Mouse (Mus musculus): ENCODE measurements around the gene Sirt7. TPM values are rescaled to one million over a fixed set of nuclear protein-coding genes. Genes with fewer than 3 reads are reported as not detected.

The Sirt7 gene
- total RNA-seq, 2 experiments from 2014 or later = 6.5 to 9.2 TPM

GRCm38 (mm10) chr11:120582268-120582981 lies 42.6 kb downstream of the Sirt7 start:
- no peak for DNase-seq

DNA sequence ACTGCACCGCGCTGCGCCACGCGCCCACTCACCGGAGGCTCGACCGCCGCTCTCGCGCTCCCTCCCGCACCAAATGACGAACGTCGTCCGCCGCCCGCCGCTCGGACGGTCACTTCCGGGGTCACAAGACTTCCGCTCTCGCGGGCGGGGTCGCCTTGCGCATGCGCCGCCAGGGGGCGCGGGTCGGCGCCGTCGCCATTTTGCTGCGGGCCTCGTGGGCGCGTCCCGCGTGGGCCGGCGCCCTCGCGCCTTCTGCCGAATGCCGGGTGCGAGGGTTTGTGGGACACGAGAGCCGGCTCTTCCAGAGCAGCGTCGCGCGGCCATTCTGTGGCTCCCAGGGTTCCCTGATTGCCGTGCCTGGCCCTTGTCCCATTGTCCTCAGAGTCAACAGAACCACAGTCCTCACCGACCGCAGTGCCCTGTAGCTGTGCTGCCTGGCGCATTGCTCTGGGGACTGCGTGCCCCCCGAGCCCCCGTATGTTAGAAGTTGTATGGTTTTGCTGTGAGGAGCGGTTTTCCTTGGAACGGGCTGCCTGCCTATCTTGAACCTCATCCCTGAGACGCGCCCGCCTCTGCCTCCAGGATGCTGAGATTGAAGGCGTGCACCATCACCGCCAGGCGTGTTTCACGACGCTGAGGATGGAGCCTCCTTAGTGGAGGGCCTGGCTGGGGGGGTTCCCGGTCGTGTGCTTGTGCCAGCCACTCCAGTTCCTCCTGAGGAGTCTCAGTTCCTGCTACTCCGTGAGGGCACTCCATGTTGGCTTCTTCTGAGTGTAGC lies 43.4 kb downstream of the Sirt7 start, which contains the start of gene Arhgdia:
Gene Arhgdia (minus strand): TSS at position 135 of the 778 bp plus-strand sequence.
- DNase-seq = peak; percentile 92

DNA sequence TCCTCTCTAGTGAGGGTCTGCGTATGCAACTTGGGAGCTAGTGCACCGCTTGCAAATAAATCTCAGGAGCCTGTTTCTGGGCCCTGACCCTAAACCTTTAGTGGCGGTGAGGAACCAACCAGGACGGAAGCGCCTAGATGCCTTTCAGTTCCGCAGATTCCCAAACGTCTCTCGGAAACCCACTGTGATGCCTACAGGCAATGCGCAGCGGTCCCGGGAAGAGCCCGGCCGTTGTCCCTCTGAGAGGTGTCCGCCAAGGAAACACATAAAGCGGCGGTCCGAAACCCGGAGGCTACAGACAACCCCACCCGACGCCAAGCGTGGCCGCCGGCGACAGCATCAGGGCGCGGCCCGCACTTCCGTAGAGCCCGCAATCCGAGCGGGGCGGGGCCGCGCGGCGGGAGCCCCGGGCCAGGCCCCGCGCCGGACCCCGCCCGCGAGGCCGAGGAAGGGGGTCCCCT lies 44.1 kb downstream of the Sirt7 start:
- peak; percentile 48 for DNase-seq

DNA sequence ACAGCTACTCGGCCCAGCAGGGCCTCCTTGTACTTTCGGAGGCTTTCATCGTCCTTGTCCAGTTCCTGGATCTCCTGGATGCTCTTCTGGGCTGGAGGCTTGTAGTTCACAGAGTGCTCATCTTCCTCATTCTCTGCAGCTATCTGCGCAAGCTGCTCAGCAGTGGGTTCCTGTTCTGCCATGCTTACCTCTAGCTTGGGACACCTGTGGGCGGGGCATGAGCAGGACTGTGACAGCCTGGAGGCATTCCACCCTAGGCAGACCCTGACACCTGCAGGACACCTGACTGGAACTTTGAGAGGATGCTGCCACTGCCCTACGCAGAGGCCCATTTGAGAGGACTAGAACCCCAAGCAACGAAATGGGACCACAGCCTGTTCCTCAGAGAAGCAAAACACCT lies 44.9 kb downstream of the Sirt7 start:
- DNase-seq = no peak

DNA sequence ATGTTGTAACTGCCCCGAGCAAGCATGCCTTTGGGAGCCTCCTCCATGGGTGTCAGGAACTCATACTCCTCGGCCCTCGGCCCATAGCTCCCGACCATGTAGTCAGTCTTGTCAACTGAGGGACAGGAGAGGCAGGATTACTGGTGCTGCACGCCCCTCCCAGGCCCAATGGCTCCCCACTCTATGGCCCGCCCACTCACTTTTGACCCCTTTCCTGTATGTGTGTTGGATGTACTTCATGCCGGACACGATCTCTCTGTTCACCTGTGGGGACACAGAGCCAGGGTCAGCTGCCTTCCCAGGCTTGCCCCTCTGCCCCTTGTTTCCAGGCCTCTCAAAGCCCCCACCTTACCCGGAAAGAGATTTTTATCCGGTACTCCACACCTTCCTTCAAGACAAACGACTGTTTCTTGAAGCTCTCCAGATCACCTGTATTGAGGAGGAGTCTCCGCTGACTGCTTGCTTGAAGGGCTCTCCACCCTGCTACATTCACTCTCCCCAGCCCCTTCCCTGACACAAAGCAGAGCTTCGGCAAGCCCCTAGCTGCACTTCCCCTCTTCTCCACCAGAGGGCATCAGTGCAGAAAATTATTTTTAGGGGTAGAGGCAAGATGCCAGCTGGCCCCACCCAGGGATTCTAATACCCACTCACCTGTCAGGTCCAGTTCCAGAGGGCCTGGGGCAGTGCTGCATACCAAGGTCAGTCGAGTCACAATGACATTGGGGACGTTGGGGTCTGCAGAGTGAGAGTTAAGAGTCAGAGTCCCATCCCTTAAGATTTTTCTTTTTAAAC lies 45.5 kb downstream of the Sirt7 start:
- DNase-seq = peak; percentile 81

DNA sequence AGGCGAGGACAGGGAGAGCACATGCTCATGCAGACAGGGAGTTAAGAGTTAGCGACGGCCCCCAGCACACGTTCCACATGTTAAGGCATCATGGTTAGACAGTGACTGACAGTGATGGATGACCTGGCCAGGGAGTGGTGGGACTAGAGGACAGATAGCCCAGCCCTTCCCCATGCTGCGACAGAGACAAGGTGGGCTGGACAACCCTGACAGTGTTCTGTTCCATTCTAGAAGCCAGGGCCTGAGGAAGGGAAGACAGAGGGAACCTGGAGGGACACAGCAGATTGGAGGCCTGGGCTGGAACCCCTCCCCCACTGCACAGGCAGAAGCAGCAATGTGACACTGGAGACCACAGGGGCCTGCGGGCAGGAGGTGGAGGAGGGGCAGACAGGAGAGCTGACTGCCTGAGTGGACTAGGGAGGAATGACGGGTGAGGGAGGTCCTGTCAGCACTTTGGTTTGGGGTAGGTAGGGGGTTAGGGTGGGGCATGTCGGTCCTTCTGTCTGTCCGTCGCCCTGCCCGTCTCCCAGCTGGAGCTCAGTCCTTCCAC lies 46.3 kb downstream of the Sirt7 start:
- DNase-seq = no peak

DNA sequence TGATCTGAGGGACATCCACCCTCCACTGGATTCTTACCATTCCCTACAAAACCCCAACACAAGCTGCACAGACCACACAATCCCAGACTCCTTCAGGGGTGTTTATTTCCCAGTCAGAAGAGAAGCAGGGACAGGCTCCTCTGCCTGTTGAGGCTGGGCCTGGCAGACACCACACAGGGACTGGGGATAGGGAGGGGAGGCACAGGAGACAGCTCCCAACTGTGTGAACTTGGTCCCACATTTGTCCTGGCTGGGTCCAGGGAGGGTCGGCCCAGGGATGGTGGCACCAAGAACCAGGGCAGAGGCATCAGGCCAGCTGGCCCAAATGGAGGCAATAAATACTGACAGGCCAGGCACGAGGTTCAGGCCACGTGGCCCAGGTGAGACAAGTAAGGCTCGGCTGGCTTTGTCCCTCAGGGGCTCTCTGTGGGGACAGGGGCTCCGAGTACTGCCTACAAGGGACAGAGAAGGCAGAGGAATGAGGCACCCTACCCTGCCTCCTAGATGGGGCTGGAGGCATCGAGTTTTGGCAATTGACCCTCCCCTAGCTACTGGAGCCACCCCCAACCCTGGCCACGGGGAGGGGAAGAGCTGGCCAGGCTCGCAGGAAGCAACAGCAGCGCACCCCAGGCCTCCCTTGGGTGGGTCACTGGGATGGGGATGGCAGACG lies 46.9 kb downstream of the Sirt7 start:
- no peak for DNase-seq

DNA sequence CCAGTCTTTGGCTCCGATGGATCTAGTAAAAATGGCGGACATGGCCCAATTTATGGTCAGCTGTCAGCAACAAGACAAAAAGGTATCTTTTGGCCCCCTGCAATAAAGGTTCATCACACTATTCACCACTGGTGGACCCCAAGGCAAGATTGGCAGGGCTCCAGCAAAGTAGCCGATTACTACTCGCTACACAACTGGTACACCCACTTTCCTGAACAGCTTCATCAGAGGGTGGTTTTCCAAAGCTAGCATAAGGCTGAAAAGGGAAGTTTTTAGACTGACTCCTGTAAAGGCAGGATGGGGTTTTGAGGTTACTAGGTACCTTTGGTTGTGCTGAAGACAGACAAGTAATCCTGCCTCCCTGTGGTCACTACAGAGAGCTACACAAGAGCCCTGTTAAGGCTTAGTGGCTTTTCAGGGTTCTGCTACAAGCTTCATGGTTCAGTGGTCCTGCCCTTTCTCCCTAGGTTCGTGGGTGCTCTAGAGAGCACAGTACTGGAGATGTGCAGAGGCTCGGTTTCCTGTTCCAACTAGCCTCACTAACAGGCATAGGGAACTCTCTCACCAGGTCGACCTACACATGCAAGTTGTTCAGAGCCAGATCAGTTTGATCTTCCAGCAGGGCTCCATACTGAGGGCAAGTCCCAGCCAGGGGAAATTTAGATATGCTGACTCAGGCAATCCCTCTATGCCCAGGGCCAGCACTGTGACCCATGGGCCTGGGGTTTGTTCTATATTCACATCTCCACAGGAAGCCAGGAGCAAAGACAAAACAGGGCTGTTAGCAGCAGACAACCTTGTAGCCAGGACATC lies 47.6 kb downstream of the Sirt7 start:
- no peak for DNase-seq

DNA sequence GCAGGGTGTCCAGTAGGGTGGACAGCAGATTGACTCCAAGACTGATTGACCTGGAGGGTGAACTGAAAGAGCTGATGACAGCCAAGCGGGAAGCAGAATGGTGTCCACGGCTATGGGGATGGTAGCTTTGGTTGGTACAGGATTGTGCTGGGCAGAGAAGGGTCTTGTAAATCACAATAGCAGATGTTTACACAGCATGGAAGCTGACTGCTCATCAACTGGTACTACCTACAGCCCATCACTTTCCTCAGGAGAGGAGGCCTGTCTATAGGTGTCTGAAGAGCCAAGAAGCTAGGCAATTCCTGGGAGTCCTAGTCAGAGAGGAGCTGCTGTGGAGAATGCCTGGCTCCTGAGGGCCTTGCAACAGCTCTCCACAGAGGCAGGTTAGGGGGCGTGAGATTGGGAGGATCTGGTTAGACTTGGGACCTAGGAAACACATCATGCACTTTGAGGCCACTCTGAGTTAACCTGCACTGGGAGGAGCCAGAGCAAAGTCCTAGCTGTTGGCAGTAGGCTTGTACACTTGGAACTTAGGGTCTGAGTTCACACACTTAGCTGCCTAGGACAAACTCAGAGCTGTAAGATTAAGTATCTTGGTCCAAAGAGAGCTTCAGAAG lies 48.6 kb downstream of the Sirt7 start:
- no peak for DNase-seq

GRCm38 (mm10) chr11:120575940-120576339 lies 49.1 kb downstream of the Sirt7 start:
- no peak for DNase-seq

DNA sequence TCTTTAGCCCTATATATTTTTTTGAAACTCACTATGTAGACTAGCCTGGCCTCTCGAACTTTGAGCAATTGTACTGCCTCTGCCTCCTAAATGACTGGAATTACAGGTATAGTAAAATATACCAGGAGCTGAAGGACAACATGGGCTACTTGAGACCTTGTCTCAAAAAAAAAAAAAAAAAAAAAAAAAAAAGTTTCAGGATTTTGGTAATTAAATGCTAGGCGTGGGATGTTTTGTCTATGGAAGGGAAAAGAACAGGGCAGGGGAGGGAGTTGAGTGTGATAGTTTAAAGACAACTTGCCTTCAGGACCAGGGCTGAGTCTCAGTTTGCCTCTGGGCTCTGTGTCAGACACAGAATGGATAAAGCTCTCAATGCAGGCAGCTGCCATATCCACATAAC lies 50.0 kb downstream of the Sirt7 start:
- no peak for DNase-seq

DNA sequence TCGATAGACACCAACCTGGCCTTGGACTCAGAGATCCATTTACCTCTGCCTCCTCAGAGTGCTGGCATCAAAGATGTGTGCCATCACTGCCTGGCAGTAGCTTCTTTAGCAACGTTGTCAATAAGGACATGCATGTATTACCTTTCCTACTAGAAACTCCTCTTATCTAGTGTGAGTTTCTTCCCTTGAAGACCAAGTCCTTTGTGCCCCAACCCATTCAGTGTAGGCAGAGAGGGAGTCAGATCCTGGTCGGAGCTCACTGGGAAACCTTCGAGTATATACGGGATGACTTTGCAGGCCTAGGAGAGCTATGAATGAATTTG lies 50.8 kb downstream of the Sirt7 start:
- no peak for DNase-seq

DNA sequence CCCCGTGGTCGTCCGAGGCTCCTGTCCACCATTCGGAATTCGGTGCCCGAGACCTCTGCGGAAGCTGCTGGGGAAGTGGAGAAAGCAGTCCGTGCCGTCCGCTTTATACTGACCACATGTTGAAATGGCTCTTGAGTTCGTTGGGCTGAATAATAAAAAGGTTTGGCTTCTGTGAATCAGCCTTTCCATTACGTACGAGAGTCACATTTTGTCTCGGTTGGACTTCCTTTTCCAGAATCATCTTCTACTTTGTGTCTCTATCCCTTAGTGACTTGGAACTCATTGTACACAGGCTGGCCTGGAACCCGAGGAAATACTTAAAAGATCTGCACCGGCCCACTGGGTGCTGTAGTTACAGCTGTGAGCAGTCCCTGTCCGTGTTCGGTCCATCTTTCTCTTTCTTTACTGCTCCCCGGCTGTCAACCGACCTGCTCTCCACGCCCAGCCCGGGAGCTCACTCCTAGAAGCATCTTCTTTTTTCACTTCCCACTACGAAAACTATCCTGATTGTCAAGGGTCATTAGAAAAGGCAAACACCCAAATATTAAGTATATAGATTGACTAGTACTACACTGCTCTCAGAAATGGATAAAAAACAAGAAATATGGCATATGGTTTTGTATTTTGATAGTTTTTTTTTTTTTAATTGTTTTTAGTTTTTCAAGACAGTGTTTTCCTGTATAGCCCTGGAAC lies 51.3 kb downstream of the Sirt7 start:
- no peak for DNase-seq

DNA sequence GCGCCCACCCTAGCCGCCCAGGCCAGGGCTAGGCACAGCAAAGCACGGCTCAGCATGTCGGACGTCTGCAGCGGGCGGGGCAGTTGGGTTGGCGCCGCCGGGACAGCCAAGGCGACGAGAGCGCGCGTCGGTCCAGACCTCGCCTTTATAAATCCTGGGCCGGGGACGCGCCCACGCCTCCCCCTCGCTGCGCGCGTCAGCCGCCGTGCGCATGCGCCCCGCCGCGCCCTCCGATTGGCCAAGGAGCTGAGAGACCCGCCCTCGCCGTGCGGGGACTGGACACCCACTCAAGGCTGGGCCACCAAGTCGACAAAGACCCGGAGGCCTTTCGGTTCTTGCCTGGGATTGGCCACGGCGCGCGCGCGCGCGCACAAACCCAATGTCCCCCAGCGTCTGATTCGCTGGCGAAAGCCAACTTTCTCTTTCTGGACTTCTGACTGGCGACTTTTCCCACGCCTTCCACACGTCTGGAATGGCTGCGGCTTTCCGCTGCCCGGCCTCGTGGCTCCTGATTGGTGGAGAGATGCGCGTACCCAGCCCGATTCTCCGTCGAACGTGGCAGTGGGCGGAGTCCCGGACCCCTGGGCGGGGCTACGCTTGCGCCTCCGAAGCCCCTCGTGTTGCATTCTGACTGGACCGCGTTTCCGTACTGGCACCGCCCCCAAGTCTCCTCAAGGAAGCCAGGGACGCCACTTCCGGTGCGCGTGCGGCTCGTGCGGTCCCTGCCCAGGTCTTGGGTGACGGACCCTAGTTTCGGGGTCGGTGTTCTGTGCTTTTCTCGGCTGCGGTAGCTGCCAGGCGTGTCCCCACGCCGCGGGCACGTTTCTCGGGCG lies 52.1 kb downstream of the Sirt7 start, which contains the start of gene P4hb:
Gene P4hb (minus strand): TSS at position 502 of the 833 bp plus-strand sequence.
- peak; percentile 99 for DNase-seq

- no peak for DNase-seq
Observed at GRCm38 (mm10) chr11:120572417-120572751, 52.7 kb downstream of the Sirt7 start.

GRCm38 (mm10) chr11:120571754-120572416 lies 53.2 kb downstream of the Sirt7 start:
- DNase-seq = no peak

GRCm38 (mm10) chr11:120571122-120571521 lies 53.9 kb downstream of the Sirt7 start:
- no peak for DNase-seq

All from gastrocnemius, postnatal 10 days (tissue).